Mouse (Mus musculus): Measurements from ENCODE around the gene Rasa3.

- no peak for TF ChIP-seq CTCF (IDR thresholded peaks at IDR 0.05; ENCODE audit: control insufficient read depth, insufficient read depth, insufficient read length)
- no peak for TF ChIP-seq MAX (IDR thresholded peaks at IDR 0.05)
Observed at GRCm38 (mm10) chr8:13725722-13726121, 48.3 kb upstream of the Rasa3 start.
